Mouse (Mus musculus) mouse embryonic stem cell (cell line): ENCODE results near the gene Slc6a18.

Source experiments
- in situ Hi-C, 2 experiments: fragments of 300-500 bp; cut with MboI; formaldehyde crosslinking; loops; 1 replicate in 1 of 2; 3 replicates in 1 of 2; pipeline ENCODE4 v1.14.3; 2019 to 2020; ENCODE audit warnings: low sequenced_read_pairs in 2 of 2, low pct_unique_long_range_greater_than_20kb in 1 of 2, mixed read lengths in 1 of 2; ENCODE audit not compliant: unreplicated experiment in 1 of 2

Gene Slc6a18

DNA sequence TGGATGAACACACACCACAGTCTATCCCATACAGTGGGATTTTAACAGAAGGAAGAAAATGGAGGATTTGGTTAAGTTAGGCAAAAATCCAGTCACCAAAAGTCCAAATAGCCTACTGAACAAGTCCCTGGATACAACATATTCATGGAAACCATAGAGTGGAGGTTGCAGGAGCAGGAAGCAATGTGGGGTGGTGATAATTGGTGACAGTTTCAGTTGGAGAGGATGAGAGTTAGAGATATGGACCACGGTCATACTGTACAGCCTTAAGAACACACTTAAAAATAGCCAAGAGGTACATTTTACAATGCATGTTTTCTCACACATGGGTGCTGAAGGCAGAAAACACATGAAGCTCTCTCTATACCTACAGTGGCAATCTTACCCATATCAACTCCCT lies 17.1 kb upstream of the Slc6a18 start:
- in situ Hi-C loops: loop anchor here in 1 of 2 experiments (10.0 kb wide), 1 partner anchor 270 kb away; no protein-coding TSS in a partner anchor

DNA sequence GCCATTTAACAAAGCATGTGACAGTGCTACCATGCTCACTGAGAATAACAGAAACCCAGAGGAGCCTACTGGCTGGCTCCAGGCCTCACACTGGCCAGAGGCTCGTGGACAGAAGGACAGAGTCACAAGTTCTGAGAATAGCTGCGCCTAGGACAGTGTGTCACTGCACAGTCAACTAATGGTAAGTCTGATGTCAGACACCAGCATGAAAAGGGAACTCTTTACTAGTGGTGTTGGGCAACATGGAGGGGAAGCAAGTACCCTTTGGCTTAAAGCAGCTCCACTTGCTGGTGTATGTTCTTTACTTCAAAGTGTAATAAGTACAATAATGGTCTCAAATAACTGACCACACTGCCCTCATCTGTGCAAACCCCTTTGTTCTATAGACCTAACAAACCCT lies 15.5 kb upstream of the Slc6a18 start:
- in situ Hi-C loops: loop anchor here in 1 of 2 experiments (10.0 kb wide), 1 partner anchor 269 kb away; no protein-coding TSS in a partner anchor

DNA sequence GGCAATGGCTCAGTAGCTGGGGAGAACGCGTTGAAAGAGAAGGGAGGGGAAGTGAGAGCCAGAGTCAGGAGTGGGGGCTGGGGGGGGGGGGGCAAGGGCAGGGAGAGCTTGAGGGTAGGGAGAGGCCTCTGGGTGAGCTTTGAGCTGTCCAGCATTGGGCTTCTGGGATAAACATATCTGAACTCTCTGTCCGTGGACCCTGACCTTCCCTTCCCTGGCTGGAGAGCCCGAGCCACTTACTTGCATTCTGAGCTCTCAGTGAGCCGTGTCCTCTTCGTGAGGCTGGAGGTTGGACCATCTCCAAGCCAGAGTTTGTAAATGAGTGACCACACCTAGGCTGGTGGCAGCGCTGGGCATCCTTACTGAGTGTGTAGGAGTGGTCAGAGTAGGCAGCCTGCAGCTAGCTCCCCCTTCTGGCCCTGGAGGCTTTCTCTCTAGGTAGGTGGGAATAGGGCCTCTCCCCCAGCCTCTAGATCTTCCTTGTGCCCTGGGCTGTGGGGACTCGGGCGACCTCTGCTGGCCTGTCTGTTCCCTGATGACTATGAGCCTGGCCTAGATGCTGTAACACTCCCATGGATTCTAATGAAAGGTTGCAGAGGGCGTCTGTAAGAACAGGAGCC lies 14.5 kb upstream of the Slc6a18 start:
- in situ Hi-C loops: loop anchor here in 1 of 2 experiments (10.0 kb wide), 1 partner anchor 268 kb away; no protein-coding TSS in a partner anchor

DNA sequence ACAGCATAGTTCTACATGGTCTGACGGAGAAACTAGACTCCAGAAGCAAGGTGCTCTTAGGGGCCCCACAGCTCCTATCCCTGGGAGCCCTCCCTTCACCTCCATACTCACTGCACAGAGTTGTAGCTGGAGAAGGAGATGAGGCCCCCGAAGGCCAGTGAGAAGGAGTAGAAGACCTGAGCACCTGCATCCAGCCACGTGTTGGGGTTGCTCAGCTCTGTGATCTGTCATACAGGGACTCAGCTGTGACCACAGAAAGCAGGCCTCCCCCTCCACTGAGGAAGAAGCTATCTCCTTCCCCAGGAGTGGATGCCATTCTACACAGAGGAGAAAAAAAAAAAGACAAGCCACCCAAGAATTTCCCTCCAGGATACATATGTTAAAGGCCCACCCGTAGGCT lies 11.1 kb upstream of the Slc6a18 start:
- in situ Hi-C loops: loop anchor here in 1 of 2 experiments (5.0 kb wide), 1 partner anchor 42 kb away; no protein-coding TSS in a partner anchor

DNA sequence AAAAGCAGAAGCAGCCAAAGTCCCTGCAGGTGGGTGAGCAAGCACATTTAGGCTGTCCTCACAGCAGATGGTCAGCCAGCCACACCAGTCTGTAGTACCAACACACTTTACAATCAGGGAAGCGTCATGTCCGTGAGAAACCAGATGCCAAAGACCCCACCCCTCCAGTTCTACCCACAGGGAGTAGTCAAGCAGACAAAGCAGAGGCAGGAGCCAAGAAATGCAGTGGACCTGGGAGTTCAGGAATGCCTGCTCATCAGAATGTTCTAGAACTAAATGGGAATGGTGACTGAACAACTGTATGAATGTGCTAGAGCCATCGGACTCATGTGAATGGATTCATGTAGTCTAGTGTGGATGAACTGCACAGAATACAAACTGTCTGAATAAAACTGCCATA lies 9.8 kb upstream of the Slc6a18 start:
- in situ Hi-C loops: loop anchor here in 1 of 2 experiments (5.0 kb wide), 1 partner anchor 40 kb away; no protein-coding TSS in a partner anchor

DNA sequence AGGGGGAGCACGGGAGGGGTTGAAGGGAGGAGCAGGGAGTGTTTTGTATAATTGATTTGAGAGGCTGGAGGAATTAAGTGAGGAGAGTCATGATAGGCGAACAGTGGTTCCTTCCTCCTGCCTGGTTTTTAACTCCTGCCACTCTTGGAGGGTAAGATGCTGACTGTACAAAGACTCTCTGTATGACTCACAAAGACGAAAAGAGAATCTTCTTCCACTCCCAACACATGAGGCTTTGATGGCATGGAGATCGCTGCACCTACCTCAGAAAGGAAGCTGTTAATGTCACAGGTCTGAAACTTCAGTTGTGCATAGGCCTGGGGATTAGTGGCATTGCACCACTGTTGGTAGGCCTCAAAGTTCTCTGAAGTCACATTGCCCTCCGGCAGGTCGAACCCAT lies 7.7 kb upstream of the Slc6a18 start:
- in situ Hi-C loops: loop anchor here in 1 of 2 experiments (5.0 kb wide), 1 partner anchor 38 kb away; no protein-coding TSS in a partner anchor

DNA sequence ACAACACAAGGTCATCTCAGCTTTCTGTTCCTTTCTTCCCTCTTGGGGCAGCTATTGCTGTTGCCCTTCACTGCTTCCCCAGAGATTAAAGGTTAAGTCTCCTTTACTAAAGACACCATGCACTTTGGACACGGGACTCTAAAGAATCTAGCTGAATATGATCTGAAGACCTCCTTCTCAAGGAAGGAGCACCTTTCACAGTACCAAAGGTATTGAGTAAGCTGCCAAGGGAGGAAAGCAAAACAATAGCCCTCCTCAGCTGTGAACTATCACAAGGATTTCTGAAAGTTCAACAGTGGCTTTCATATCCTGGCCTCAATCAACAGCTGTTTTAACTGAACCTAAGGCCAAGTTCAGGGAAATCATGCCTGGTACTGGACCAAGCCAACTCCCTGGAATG lies 6.6 kb upstream of the Slc6a18 start:
- in situ Hi-C loops: no loop called here

DNA sequence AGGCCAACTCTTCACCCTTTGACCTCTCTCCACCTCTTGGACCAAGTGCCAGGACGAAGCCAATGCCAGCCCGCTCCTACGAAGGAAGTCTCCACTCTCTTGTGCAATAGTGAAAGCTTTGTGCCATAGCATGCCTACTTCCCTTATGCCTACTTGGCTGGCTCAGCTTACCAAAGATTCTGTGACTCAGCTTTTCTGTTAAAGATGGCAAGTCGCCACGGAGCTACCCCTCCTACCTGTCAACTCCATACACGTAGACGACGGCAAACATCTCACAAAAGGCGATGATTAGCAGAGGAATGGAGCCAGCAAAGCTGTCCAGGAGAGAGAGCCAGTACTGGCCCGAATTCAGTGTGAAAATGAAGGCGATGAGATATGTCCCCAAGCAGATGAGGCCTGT lies 5.9 kb upstream of the Slc6a18 start:
- in situ Hi-C loops: no loop called here

DNA sequence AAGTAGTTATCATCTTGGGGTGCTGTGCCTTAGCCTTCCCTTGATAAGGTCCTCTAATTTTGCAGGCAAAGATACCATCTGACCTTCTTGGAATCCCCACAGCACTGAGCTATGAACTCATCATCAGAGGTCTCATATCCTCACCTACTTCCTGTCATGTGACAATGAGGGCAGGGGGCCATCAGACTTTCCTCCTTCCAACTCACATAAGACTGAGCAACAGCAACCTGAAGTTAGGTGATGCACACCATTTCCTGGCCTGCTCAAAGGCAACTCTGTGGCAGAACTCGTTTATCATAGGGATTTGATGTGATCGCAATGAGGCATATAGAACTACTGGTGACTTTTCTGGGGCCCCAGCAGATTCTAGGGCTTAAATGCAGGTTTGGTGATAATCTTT lies 4.4 kb upstream of the Slc6a18 start:
- in situ Hi-C loops: no loop called here

DNA sequence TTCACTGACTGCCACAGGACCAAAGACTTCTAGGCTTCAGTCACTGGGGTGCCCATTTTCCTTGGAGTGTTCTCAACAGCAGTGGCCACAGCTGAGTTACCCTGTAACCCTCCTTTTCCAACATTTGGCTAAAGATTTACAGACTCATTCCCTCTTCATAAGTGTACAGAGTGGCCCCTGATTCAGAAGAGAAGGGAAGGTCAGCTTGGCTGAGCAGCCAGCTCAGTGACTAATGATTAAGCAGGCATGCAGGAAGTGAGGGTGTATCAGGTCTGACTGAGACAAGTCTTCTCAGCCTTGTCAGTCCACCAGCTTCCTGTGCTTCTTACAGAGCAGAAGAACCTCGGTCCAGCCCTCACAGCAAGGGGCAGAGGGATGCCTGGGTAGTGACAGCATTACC lies 2.6 kb upstream of the Slc6a18 start:
- in situ Hi-C loops: no loop called here

DNA sequence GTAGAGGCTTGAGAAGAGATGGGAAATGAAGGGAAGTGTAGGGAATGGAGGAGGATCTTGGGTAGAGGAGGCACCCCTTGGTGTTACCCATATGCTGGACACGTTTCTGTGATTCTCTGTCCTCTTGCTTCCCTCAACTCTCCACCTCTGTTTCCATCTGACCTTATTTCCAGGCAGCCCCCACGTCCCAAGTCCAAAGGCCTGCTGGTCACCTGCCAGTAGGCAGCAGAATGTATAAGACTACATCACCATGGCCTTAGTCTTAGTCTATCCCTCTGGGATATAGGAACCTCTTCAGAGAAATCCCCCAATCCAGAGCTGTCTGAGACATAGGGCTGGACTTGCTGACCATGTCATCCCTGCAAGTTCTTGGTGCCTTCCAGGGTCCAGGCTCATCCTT lies 1.5 kb upstream of the Slc6a18 start:
- in situ Hi-C loops: no loop called here

DNA sequence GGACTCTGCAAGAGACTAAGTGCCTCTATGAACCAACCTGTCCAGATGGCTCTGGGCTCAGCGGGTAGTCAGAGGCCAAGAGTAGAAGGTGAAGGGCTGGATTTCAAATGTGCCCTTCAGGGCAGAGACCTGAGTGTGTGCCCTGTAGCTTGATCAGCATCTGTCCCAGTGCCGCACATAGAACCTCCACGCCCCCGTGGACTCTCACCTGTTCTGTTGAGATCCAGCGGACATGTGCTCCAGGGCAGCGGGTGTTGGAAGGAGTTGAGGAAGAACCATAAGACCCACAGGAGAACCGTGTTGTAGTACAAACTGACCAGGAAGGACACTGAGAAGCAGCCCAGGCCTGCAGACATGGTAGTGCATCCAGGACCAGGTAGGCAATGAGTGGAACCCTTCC lies 2.7 kb downstream of the Slc6a18 start:
- in situ Hi-C loops: no loop called here

DNA sequence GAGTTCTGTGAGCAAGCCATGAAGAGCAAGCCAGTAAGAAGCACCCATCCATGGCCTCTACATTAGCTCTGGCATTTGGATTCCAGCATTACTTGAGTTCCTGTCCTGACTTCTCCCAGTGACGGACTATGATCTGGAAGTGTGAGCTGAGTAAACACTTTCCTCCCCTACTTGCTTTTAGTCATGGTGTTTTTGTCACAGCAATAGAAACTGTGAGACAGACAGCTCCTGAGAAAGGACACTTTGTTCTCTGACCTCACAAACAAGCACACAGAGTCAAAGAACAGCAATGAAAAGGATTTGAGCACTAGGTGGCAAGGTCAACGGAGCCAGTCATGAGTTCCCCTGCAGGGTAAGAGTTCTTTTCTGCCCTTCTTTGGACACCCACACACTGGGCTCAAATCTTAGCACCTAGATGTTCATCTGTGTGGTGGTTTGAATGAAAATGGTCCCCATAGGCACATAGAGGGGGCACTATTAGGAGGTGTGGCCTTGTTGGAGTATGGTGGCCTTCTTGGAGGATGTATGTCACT lies 17.6 kb downstream of the Slc6a18 start:
- in situ Hi-C loops: no loop called here

DNA sequence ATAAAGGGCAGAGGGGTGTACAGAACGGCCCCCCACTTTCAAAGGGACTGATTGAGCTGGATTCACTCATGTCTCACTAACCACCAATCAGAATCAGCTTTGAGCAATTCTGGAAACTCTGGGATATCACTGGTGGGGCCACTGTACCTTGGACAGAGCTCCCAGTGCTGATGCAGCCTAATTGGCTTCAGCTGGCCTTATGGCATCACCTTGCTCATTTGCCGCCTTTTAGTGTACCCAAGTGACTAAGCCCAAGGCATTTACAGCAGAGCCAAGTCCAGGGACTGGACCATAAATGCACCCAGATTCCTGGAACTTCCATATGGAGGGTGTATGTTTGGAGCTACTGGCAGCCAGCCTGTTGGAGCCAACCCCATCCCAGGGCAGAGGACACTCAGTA lies 18.9 kb downstream of the Slc6a18 start:
- in situ Hi-C loops: no loop called here

DNA sequence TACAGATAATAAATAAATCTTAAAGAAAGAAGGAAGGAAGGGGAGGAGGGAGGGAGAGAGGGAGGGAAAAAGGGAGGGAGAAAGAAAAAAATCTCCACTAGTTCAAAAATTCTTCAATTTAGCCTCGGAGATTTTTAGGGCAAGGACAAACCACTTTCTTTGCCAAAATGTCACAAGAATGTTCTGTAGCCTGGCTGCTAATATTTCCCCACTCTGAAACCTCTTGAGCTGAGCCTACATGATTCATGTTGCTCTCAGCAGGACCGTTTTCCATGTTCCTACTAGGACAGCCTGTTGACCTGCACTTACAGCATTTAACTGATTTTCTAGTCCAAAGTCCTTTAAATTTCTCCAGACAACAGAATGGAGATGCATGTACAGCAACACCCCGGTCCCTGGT lies 22.8 kb downstream of the Slc6a18 start:
- in situ Hi-C loops: no loop called here

DNA sequence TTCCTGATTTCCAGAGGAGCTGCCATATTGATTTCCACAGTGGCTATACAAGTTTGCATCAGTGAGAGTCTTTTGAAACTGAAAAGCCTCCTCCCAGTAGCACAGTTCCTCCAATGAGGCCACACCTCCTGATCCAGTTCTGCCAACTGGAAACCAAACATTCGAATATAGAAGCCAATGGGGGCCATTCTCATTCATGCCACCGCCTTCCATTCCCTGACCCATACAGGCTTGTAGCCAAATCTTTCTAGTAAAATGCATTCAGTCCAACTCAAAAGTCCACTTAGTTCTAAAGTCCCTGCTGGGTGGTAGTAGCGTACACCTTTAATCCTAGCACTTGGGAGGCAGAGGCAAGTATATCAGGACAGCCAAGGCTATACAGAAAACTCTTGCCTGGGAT lies 24.6 kb downstream of the Slc6a18 start:
- in situ Hi-C loops: no loop called here

DNA sequence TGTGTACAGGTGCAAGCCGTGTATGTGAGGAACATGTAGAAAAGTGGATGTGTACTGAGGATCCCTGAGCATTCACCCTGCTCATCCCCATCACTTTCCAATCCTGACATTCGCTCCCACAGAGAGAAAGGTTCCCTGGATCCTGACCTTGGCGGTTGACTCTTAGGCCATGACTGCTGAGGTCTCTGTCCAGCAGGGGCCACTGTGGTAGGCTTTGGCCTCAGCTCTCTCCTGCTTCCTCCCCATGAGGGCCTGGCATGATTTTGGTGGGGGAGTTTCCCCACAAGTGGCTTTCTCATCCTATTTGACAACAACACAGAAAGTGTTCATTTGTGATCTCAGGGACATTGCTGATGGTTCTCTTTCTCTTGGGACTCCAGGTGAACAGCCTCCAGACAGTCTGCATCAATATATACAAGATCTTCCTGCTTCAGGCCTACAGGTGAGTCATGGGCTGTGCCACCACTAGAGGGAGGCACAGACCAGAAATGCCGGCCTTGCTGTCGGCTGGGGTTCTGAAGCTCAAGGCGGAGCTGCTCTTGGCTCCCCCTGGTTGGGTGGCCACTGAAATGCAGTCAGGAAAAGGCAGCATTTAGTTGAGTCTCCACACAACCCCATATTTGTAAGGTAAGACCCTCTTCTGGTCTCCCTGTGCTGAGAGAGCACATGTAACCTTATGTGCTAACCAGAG lies 31.3 kb downstream of the Slc6a18 start:
- in situ Hi-C loops: loop anchor here in 1 of 2 experiments (5.0 kb wide), 1 partner anchor 41 kb away; no protein-coding TSS in a partner anchor

DNA sequence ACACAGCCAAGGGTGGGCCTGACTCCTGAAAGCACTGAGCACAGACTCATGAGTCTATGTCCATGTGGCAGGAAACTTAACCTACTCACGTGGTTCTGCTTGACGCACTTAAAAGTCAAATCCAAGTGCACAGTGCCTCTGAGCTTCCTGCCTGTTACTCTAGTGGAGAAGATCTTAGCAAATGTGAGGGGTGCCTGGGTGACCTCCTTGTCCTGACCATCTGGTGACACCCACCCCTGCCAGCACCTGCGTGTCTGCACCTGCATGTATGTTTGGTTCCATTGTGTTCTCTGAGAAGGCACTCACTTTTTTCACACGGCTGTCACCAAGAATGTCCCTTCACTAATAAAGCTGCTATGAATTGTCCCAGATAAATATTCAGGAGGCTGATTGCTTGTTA lies 36.5 kb downstream of the Slc6a18 start:
- in situ Hi-C loops: no loop called here

DNA sequence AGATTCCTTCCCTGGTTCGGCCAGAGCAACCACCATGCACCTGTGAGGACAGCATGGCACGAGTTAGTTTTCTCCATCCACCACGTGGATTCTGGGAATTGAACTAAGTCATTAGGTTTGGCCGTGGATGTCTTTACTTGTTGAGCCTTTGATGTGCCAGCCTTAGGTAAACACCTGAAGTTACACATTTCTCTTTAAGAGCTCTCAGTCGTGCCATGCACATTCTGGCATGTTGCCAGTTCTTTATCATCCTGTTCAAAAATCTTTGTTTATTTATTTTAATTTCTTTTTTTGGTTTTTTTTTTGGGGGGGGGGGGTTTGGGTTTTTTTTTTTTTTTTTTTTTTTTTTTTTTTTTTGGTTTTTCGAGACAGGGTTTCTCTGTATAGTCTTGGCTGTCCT lies 40.0 kb downstream of the Slc6a18 start:
- in situ Hi-C loops: no loop called here

DNA sequence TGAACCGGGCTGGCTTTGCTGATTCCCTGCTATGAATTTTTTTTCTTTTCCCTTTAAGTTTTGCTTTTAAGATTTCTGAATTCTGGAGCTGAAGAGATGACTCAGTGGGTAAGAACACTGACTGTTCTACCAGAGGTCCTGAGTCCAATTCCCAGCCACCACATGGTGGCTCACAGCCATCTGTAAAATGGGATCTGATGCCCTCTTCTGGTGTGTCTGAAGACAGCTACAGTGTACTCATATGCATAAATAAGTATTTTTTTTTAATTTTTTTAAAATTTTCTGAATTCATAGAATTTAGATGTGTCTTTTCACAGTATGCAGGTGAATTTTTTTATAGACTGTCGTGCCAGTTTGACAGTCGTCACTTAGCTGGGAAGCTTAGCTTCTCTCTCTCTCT lies 46.0 kb downstream of the Slc6a18 start:
- in situ Hi-C loops: no loop called here
